Mouse (Mus musculus) heart, postnatal 0 days (tissue): ENCODE data around the gene Ccl26. TPM values are rescaled to one million over a fixed set of nuclear protein-coding genes. Genes with fewer than 3 reads are reported as not detected.
"Not testable (repeated sequence)": the region's sequence is repeated elsewhere in the genome, so short reads cannot be mapped to it uniquely, and the experiment has no call there.

Experiments used
- ATAC-seq: fragments of 200-750 bp; cut with Nextera tagmentation; 2 replicates; pipeline ENCODE4 v1.8.0; 2017; ENCODE audit warnings: low read depth, moderate number of reproducible peaks, moderate library complexity; ENCODE audit not compliant: insufficient read depth
- DNase-seq: peaks from one replicate; pipeline ENCODE4 v3.0.0-alpha.2; 2016; ENCODE audit warnings: low spot score
- H3K27ac ChIP-seq: fragments of 300-500 bp; sonication (generic); 2 replicates; pipeline ENCODE4 v1.5.1; 2014; ENCODE audit warnings: low read depth, mild to moderate bottlenecking
- H3K27me3 ChIP-seq: fragments of 300-500 bp; sonication (generic); 2 replicates; pipeline ENCODE4 v1.6.1; 2014; ENCODE audit warnings: low read length, mixed read lengths; ENCODE audit not compliant: control insufficient read depth, insufficient read depth
- H3K36me3 ChIP-seq: fragments of 300-500 bp; sonication (generic); replicated peaks from 2 replicates; pipeline ENCODE4 v1.6.1; 2014; ENCODE audit warnings: low read length, mixed read lengths; ENCODE audit not compliant: control insufficient read depth, insufficient read depth
- H3K4me1 ChIP-seq: fragments of 300-500 bp; sonication (generic); 2 replicates; pipeline ENCODE4 v1.6.1; 2014; ENCODE audit warnings: antibody characterized with exemption; ENCODE audit not compliant: control insufficient read depth, insufficient read depth
- H3K4me2 ChIP-seq: fragments of 300-500 bp; sonication (generic); 2 replicates; pipeline ENCODE4 v1.6.1; 2014; ENCODE audit warnings: low read depth, mild to moderate bottlenecking, low read length, moderate library complexity
- H3K4me3 ChIP-seq: fragments of 300-500 bp; sonication (generic); 2 replicates; pipeline ENCODE4 v1.5.1; 2014; ENCODE audit warnings: low read depth, low read length
- H3K9ac ChIP-seq: fragments of 300-500 bp; sonication (generic); replicated peaks from 2 replicates; pipeline ENCODE4 v1.6.1; 2014; ENCODE audit warnings: low read depth, low read length, mixed read lengths
- H3K9me3 ChIP-seq: fragments of 300-500 bp; sonication (generic); replicated peaks from 2 replicates; pipeline ENCODE4 v1.6.1; 2016; ENCODE audit warnings: low read length; ENCODE audit not compliant: control insufficient read depth
- CTCF ChIP-seq: IDR thresholded peaks from 2 replicates; pipeline ENCODE4 v1.5.1; 2016; ENCODE audit warnings: antibody characterized with exemption, control low read depth, low read depth
- EP300 ChIP-seq: IDR thresholded peaks from 2 replicates; pipeline ENCODE4 v1.6.1; 2016; ENCODE audit warnings: antibody characterized with exemption, low read depth
- WGBS: fragments of 180-500 bp; shearing (Covaris S2); extraction: QIAGEN DNeasy Blood & Tissue Kit; methylation state at CpG from one replicate; pipeline ENCODE4 v1.1.7; 2014; 5-methylcytosine and 5-hydroxymethylcytosine counted together
- polyA plus RNA-seq: library from polyadenylated mRNA; unstranded; fragments of >200 nt; fragmentation: Nextera tagmentation; extraction: Ambion mirVana; gene quantifications from 2 replicates; pipeline ENCODE4 v1.2.1, GENCODE M21; 2015
- total RNA-seq: library from RNA; depleted of rRNA; stranded (reverse); fragments of >200 nt; gene quantifications from 2 replicates; pipeline ENCODE4 v1.2.3, GENCODE M21; 2014; ENCODE audit warnings: low replicate concordance; rRNA removed

The Ccl26 gene
- total RNA-seq = not detected in 2 replicates
- not detected in 2 replicates for polyA plus RNA-seq

DNA sequence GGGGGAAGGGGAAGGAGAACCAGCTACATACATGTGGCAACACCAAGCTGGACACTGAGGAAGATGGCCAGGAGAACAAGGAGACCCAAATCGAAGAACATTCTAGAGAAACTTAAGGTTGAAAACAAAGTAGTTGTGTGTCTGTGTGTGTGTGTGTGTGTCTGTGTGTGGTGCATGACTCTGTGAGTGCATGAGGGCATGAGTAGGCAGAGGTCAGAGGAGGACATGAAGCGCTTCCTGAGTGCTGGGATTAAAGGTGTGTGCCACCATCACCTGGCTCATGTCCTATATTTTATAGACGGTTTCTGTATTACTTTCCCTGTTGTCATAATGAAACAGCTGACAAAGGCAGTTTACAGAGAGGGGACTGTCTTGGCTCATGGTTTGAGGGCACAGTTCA, at the start of gene Ccl26:
Gene Ccl26, minus strand, starts transcription at position 101 of the 400 bp plus-strand sequence.
- H3K4me1 ChIP-seq = no peaks in the 10 kb centered on the region
- TF ChIP-seq EP300 (no peak), CTCF (no peak)
- H3K36me3 ChIP-seq = no peaks in the 10 kb centered on the region
- H3K27me3 ChIP-seq = no peaks in the 10 kb centered on the region
- H3K4me2 ChIP-seq = no peak within 1 kb of the TSS
- no peaks in the 10 kb centered on the region for H3K9me3 ChIP-seq
- ATAC-seq (no peak), DNase-seq (no peak)
- no peak within 1 kb of the TSS for H3K9ac ChIP-seq
- H3K27ac ChIP-seq = no peak within 1 kb of the TSS
- no peak within 1 kb of the TSS for H3K4me3 ChIP-seq
- 69% methylated on average over 3 of the region's 3 CpGs for WGBS

DNA sequence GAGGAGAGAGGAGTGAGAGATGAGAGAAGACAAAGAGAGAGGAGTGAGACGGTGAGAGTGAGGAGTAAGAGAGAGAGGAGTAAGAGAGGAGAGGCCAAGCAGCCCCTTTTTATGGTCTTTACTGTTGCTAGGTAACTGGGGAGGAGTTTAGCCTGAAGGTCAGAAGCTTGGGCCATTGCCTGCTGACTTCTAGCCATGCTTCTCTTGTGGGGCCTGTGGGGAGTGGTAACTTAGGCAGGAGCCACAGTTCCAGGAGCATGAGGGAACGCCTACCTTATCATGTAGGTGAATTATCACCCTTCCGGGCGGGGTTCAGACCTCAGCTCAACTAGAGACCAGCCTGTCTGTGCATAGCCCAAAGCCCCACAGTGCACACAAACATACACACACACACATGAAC, 46.4 kb upstream of the Ccl26 start:
- Histone ChIP-seq H3K27me3 (no peaks in the 10 kb centered on the region), H3K27ac (no peak overlapping the region), H3K4me1 (no peaks in the 10 kb centered on the region), H3K9ac (no peak overlapping the region), H3K9me3 (0 out of 2 replicates have a peak, but pooled peaks cover 5% of the 10 kb centered on the region), H3K36me3 (no peaks in the 10 kb centered on the region), H3K4me3 (no peak overlapping the region), H3K4me2 (no peak overlapping the region)
- TF ChIP-seq EP300 (no peak), CTCF (no peak)
- DNase-seq (no peak), ATAC-seq (no peak)
- 69% methylated on average over 4 of the region's 4 CpGs for whole genome bisulfite sequencing

DNA sequence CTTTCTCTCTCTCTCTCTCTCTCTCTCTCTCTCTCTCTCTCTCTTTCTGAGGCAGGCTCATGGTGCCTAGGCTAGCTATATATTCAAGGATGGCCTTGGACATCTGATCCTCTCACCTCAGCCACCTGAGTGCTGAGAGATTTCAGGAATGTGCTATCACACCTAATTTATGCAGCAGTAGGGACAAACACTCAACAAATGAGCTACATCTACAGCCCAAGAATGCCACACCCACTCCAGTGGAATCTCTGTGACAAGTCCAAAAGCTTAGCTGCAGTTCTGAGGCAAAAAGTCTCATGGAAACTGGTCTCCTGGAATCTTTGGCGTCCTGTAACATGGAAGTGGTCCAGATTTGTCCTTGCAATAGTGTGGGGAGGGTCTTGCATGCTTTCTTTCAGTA, 44.2 kb upstream of the Ccl26 start:
- no peaks in the 10 kb centered on the region for H3K4me1 ChIP-seq
- H3K27ac ChIP-seq = no peak overlapping the region
- 0 out of 2 replicates have a peak, but pooled peaks cover 11% of the 10 kb centered on the region for H3K9me3 ChIP-seq
- no peaks in the 10 kb centered on the region for H3K27me3 ChIP-seq
- ATAC-seq (no peak), DNase-seq (no peak)
- H3K36me3 ChIP-seq = no peaks in the 10 kb centered on the region
- no peak overlapping the region for H3K4me3 ChIP-seq
- WGBS = 38% methylated on average over 1 of the region's 1 CpGs
- no peak for TF ChIP-seq CTCF
- H3K9ac ChIP-seq = no peak overlapping the region
- no peak overlapping the region for H3K4me2 ChIP-seq

DNA sequence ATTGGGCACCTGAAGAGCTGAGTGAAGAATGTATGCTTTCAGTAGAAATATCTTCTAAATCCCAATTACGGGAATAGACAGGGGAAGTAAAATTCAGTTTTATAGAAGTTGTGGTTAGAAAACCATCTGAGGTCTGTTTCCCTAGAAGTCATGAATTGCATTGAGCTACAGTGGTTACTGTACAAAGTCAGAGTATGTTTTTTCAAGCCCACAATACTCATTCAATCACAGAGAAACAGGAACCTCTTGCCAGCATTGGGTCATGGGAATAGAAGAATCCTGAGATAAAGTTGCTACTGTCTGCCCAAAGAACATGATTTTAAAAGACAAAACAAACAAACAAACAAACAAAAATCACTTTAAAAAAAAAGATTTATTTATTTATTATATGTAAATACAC, 43.3 kb upstream of the Ccl26 start:
- not testable (repeated sequence) for H3K27ac ChIP-seq, H3K4me1 ChIP-seq, ATAC-seq, H3K4me2 ChIP-seq, H3K36me3 ChIP-seq, H3K9ac ChIP-seq, H3K4me3 ChIP-seq, H3K9me3 ChIP-seq, H3K27me3 ChIP-seq, DNase-seq
- WGBS = no CpG with 5 or more reads among the region's 1 CpGs

DNA sequence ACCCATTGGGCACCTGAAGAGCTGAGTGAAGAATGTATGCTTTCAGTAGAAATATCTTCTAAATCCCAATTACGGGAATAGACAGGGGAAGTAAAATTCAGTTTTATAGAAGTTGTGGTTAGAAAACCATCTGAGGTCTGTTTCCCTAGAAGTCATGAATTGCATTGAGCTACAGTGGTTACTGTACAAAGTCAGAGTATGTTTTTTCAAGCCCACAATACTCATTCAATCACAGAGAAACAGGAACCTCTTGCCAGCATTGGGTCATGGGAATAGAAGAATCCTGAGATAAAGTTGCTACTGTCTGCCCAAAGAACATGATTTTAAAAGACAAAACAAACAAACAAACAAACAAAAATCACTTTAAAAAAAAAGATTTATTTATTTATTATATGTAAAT, 41.3 kb upstream of the Ccl26 start:
- not testable (repeated sequence) for H3K27ac ChIP-seq, H3K4me1 ChIP-seq, ATAC-seq, H3K9me3 ChIP-seq, H3K4me2 ChIP-seq, H3K36me3 ChIP-seq, H3K27me3 ChIP-seq, H3K4me3 ChIP-seq, H3K9ac ChIP-seq, DNase-seq
- WGBS = no CpG with 5 or more reads among the region's 1 CpGs

DNA sequence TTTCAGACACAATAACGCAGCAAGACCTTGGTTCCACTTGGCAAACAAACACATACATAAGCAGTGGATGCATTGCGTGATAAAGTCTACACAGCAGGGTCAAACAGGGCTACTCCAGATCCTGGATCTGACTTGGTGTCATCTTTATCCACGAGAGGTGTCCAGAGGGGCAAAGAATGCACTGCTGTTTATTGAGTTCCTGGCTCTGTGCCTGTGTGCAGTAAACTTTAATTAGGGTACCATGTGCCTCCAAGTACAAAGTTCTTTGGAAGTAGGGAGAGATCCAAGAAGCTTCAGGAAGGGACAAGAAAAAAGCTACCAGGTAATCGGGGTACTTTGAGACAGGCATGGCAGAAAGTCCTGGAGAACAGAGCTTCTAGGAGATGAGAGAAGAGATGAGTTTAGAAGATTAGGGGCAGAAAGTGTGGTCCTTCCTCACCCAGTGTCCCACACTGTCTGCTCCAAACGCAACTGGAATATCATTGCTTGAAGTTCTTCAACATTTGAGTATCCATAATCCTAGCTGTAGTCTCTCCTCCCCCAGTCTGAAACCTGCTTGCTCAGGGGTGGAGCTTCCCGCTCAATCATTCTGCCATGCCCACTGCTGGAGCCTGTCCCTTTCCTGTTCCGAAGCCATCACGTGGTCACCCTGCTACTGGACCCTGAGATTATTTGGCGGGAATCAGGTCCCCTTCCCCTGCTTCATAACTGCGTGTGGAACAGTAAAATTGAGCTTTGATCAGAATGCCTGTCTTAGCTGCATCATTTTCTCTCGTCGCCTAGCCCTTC, 26.8 kb upstream of the Ccl26 start:
- DNase-seq = no peak
- H3K27ac ChIP-seq = no peak overlapping the region
- WGBS = 78% methylated on average over 11 of the region's 12 CpGs
- H3K4me3 ChIP-seq = no peak overlapping the region
- H3K36me3 ChIP-seq = no peaks in the 10 kb centered on the region
- TF ChIP-seq EP300 (no peak), CTCF (no peak)
- no peaks in the 10 kb centered on the region for H3K27me3 ChIP-seq
- H3K9ac ChIP-seq = no peak overlapping the region
- H3K9me3 ChIP-seq = 0 out of 2 replicates have a peak, but pooled peaks cover 3% of the 10 kb centered on the region
- ATAC-seq = no peak
- no peak overlapping the region for H3K4me2 ChIP-seq
- H3K4me1 ChIP-seq = no peaks in the 10 kb centered on the region
